Mouse (Mus musculus): ENCODE data around the gene Gm49361. TPM values are rescaled to one million over a fixed set of nuclear protein-coding genes. Genes with fewer than 3 reads are reported as not detected.
"Not testable (repeated sequence)": the region's sequence is repeated elsewhere in the genome, so short reads cannot be mapped to it uniquely, and the experiment has no call there.

The Gm49361 gene
- polyA plus RNA-seq, 1 experiment = not detected

DNA sequence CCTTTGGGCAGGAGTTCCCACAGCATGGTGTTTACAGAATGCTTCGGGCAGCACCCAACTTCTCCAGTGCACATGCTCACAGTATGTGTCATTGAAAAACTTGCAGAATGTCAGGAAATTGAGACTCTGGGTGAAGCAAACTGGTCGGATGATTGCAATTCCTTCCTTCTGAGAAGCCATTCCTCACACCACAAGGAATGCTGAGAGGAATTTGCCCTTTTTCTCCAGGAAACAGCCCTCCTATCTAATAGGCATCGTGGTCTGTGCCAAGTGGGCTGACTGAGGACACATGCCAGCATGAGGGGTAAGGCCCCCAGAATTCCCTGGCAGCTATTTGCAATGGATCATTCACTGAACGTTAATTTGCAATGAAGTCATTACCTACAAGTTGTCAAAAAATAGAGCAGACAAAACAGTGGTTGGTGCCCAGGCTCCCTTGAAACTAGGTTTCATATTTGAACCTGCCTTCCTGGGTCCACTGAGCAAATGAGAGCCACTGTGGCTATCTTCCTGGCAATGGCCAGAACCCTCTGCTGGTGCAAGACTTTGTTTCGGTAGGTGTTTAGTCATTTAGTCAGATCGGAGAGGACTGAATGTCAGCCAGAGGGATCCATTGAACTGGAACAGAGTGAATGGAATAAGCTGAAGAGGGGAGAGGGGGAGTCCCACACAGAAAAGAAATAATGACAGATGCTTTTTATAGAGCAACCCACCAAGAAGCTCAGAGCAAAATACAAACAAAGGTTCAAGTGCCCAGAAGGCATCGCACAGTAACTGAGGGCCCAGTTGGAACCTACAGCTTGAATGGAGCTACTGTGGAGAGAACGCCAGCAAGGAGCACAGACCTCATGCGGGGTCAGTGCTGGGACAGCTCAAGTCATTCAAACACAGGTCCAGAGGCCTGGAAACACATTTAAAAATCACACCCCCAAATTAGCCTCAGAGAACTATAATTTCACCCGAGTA lies 14.8 kb upstream of the Gm49361 start:
- TF ChIP-seq POLR2A (IDR thresholded peaks at IDR 0.05; ENCODE audit: borderline replicate concordance, control insufficient read depth, low read depth, low read length) (no peak), CTCF (IDR thresholded peaks at IDR 0.05; ENCODE audit: control insufficient read depth, insufficient read depth, low read length) (no peak)
- H3K27ac ChIP-seq (ENCODE audit: control insufficient read depth, insufficient read depth, low read depth, low read length, poor library complexity) = no peak overlapping the region
- H3K4me3 ChIP-seq (replicated peaks; ENCODE audit: control insufficient read depth, low read depth, low read length) = no peak overlapping the region
- WGBS = 73% methylated on average over 10 of the region's 10 CpGs
- peaks cover 4% of the 10 kb centered on the region for H3K4me1 ChIP-seq (ENCODE audit: control insufficient read depth, insufficient read depth, low read length)

DNA sequence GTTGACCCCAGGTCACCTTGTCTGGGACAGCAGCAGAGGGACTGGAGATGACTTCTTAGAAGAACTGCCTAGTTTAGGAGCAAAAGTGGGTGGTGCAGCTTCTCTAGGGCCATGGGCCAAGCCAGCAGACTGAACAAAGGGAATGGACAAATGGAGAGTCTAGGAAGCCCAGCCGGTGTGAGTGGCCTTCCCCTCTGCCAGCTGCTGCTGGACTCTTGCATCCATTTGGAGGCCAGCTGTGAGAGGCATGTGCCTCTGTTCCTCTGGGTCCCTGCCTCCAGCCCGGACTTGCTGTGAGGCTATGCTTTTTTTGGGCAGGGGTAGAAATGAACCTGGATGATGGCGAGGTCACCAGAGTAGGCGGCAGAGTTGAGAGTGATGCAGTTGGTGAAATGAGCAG lies 12.3 kb upstream of the Gm49361 start, which contains the start of gene Lats2:
Gene Lats2, minus strand, starts transcription at position 152 of the 400 bp plus-strand sequence.
- H3K4me1 ChIP-seq (ENCODE audit: control insufficient read depth, insufficient read depth, low read length) = peaks cover 4% of the 10 kb centered on the region
- TF ChIP-seq POLR2A (IDR thresholded peaks at IDR 0.05; ENCODE audit: borderline replicate concordance, control insufficient read depth, low read depth, low read length) = no peak
- no peak for TF ChIP-seq CTCF (IDR thresholded peaks at IDR 0.05; ENCODE audit: control insufficient read depth, insufficient read depth, low read length)
- WGBS = 91% methylated on average over 4 of the region's 4 CpGs
- no peak within 1 kb of the TSS for H3K27ac ChIP-seq (ENCODE audit: control insufficient read depth, insufficient read depth, low read depth, low read length, poor library complexity)
- H3K4me3 ChIP-seq (replicated peaks; ENCODE audit: control insufficient read depth, low read depth, low read length) = no peak within 1 kb of the TSS

DNA sequence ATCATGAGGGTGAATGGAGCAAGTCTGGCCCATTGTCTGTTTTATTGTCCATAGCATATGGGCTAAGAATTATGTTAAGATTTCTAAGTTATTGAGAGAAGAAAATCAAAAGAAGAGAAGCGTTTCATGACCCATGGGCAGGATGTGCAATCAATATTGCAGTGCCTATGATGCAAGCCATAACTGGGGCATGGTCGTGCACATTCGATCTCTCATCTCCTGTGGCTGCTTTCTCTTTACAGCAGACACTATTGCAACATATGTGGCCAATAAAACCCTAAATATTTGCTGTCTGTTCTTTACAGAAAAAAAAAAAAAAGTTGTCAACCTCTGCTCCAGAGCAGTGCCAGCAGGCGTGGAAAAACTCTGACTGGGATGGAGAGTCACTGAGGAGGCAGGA lies 10.2 kb upstream of the Gm49361 start:
- H3K27ac ChIP-seq (ENCODE audit: control insufficient read depth, insufficient read depth, low read depth, low read length, poor library complexity) = no peak overlapping the region; the same call in 1 of the 2 replicates
- TF ChIP-seq POLR2A (IDR thresholded peaks at IDR 0.05; ENCODE audit: borderline replicate concordance, control insufficient read depth, low read depth, low read length) (no peak), CTCF (IDR thresholded peaks at IDR 0.05; ENCODE audit: control insufficient read depth, insufficient read depth, low read length) (no peak)
- H3K4me3 ChIP-seq (replicated peaks; ENCODE audit: control insufficient read depth, low read depth, low read length) = no peak overlapping the region
- H3K4me1 ChIP-seq (ENCODE audit: control insufficient read depth, insufficient read depth, low read length) = peaks cover 4% of the 10 kb centered on the region
- 52% methylated on average over 4 of the region's 4 CpGs for WGBS

DNA sequence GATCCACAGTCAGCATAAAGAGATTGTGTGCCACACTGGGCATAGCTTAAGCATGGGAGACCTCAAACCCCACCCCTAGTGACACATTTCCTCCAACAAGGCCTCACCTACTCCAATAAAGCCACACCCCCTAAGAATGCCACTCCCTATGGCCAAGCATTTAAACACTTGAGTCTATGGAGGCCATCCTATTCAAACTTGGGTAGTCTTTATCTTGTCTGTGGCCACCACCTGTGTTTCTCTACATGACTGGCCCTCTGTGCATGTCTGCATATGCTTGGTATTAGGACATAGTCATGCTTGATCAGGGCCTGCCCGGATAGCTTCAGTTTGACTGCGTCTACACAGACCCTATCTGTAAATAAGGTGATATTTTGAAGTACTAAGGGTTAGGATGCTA lies 9.8 kb upstream of the Gm49361 start:
- TF ChIP-seq CTCF (IDR thresholded peaks at IDR 0.05; ENCODE audit: control insufficient read depth, insufficient read depth, low read length) (no peak), POLR2A (IDR thresholded peaks at IDR 0.05; ENCODE audit: borderline replicate concordance, control insufficient read depth, low read depth, low read length) (no peak)
- no peak overlapping the region; the same call in 1 of the 2 replicates for H3K27ac ChIP-seq (ENCODE audit: control insufficient read depth, insufficient read depth, low read depth, low read length, poor library complexity)
- H3K4me1 ChIP-seq (ENCODE audit: control insufficient read depth, insufficient read depth, low read length) = peaks cover 5% of the 10 kb centered on the region
- WGBS = 78% methylated on average over 2 of the region's 2 CpGs
- no peak overlapping the region for H3K4me3 ChIP-seq (replicated peaks; ENCODE audit: control insufficient read depth, low read depth, low read length)

DNA sequence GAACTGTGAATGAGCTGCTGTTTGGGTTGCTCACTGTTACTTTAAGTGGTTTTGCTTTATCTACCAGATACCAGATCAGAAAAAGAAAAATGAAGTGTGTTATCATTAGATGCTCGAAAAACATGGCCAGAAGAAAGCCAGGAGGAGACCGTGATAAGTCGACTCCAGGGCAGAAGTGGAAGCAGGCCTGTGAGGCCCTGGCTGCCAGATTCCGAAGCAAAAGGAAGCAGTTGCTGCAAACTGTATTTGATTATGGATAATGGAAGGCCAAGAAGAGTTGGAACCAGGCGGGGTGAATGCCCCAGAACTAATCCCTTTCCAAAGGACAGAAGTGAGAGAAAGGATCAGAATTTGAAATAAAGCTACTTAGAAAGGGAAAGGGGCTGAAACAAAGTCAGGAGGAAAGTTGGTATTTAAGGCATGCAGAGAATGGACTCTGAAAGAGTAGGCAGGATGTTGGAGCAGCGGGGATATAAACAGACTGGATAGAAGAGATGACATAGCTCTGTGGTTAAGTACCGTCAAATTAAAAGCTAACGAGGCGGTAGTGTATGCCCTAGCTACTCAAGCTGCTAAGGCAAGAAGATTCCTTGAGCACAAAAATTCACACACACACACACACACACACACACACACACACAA lies 7.6 kb upstream of the Gm49361 start:
- H3K4me1 ChIP-seq (ENCODE audit: control insufficient read depth, insufficient read depth, low read length) = peaks cover 8% of the 10 kb centered on the region
- H3K27ac ChIP-seq (ENCODE audit: control insufficient read depth, insufficient read depth, low read depth, low read length, poor library complexity) = no peak overlapping the region
- TF ChIP-seq POLR2A (IDR thresholded peaks at IDR 0.05; ENCODE audit: borderline replicate concordance, control insufficient read depth, low read depth, low read length) (no peak), CTCF (IDR thresholded peaks at IDR 0.05; ENCODE audit: control insufficient read depth, insufficient read depth, low read length) (no peak)
- 55% methylated on average over 9 of the region's 9 CpGs for WGBS
- H3K4me3 ChIP-seq (replicated peaks; ENCODE audit: control insufficient read depth, low read depth, low read length) = no peak overlapping the region

DNA sequence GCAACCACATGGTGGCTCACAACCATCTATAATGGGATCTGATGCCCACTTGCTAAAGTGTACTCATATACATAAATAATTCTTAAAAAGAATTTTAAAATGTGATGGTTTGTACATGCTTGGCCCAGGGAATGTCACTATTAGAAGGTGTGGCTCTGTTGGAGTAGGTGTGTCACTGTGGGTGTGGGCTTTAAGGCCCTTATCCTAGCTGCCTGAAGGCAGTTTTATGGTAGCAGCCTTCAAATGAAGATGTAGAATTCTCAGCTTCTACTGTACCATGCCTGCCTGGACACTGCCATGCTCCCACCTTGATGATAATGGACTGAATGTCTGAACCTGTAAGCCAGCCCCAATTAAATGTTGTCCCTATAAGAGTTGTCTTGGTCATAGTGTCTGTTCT lies 5.1 kb upstream of the Gm49361 start:
- H3K4me3 ChIP-seq (replicated peaks; ENCODE audit: control insufficient read depth, low read depth, low read length); H3K4me1 ChIP-seq (ENCODE audit: control insufficient read depth, insufficient read depth, low read length): not testable (repeated sequence)
- peak overlapping the region; percentile 32; the same call in 1 of the 2 replicates for H3K27ac ChIP-seq (ENCODE audit: control insufficient read depth, insufficient read depth, low read depth, low read length, poor library complexity)

DNA sequence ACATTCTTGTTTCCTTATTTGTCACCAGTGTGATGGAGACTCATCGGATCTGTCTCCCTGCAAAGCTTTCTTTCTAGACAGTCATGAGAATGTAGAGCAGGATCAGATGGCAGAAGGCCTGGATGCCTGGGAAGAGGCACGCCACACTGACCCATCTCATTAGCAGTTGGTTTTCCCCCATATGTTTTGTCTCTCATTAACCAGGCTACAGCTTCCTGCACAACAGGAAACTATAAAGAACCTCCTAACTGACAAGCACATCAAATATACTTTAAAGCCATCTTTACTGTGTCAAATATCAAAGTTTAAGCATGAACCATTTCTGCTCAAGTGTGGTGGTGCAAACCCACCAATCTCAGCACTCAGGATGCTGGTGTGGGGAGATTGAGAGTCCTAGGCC lies 3.6 kb upstream of the Gm49361 start:
- TF ChIP-seq POLR2A (IDR thresholded peaks at IDR 0.05; ENCODE audit: borderline replicate concordance, control insufficient read depth, low read depth, low read length) (no peak), CTCF (IDR thresholded peaks at IDR 0.05; ENCODE audit: control insufficient read depth, insufficient read depth, low read length) (no peak)
- no peak overlapping the region for H3K4me3 ChIP-seq (replicated peaks; ENCODE audit: control insufficient read depth, low read depth, low read length)
- H3K4me1 ChIP-seq (ENCODE audit: control insufficient read depth, insufficient read depth, low read length) = peaks cover 3% of the 10 kb centered on the region
- 72% methylated on average over 2 of the region's 2 CpGs for WGBS
- no peak overlapping the region for H3K27ac ChIP-seq (ENCODE audit: control insufficient read depth, insufficient read depth, low read depth, low read length, poor library complexity)

DNA sequence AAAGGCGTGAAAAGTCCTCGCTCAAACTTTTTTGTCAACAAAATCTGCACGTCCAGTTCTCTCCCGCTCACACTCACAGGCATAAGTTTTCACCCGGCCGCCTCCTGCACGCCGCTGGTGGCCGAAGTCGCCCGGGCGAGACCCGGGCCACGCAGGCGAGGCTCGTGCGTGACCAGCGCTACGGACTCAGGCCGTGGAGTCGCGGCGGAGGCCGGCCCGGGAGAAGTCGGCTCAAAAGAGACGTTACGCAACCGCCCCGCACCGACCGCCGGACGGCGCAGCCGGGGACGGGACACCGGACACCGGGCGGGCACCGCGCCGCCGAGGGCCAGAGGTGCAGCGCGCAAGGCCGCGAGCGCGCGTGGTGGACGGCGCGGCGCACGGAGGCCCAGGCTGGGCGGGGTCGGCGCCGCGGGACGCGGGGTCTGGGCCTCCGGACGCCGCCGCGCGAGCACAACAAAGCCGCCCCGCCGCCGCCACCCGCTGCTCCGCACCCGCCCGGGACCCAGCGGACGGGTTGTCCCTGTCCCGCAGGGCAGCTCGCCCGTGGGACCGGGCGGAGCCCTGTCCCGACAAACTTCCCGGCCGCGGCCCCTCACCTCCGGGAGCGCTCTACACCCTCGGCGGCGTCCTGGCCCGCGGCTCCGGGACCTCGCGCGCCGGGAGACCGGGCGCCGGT lies 473 bp downstream of the Gm49361 start:
- Histone ChIP-seq H3K4me1 (ENCODE audit: control insufficient read depth, insufficient read depth, low read length) (peaks cover under 1% of the 10 kb centered on the region), H3K27ac (ENCODE audit: control insufficient read depth, insufficient read depth, low read depth, low read length, poor library complexity) (peak overlapping the region; percentile 99), H3K4me3 (replicated peaks; ENCODE audit: control insufficient read depth, low read depth, low read length) (peak overlapping the region; percentile 88)
- no peak for TF ChIP-seq POLR2A (IDR thresholded peaks at IDR 0.05; ENCODE audit: borderline replicate concordance, control insufficient read depth, low read depth, low read length)
- TF ChIP-seq CTCF (IDR thresholded peaks at IDR 0.05; ENCODE audit: control insufficient read depth, insufficient read depth, low read length) = no peak
- WGBS = under 1% methylated on average over 103 of the region's 103 CpGs
